Mouse (Mus musculus) stomach, embryonic 15.5 days (tissue): ENCODE data around the gene Ick. TPM values are rescaled to one million over a fixed set of nuclear protein-coding genes. Genes with fewer than 3 reads are reported as not detected.
"Not testable (repeated sequence)": the region's sequence is repeated elsewhere in the genome, so short reads cannot be mapped to it uniquely, and the experiment has no call there.

Source experiments
- ATAC-seq: fragments of 200-750 bp; cut with Nextera tagmentation; 2 replicates; pipeline ENCODE4 v1.8.0; 2017; ENCODE audit warnings: low read depth, moderate number of reproducible peaks, moderate TSS enrichment; ENCODE audit not compliant: insufficient read depth, low FRiP score
- H3K27ac ChIP-seq: fragments of 300-500 bp; sonication (generic); 2 replicates; pipeline ENCODE4 v1.5.1; 2015; ENCODE audit warnings: mild to moderate bottlenecking, inconsistent platforms
- H3K27me3 ChIP-seq: fragments of 300-500 bp; sonication (generic); replicated peaks from 2 replicates; pipeline ENCODE4 v1.6.1; 2015; ENCODE audit warnings: inconsistent platforms
- H3K36me3 ChIP-seq: fragments of 300-500 bp; sonication (generic); 2 replicates; pipeline ENCODE4 v1.6.1; 2015; ENCODE audit warnings: inconsistent platforms
- H3K4me1 ChIP-seq: fragments of 300-500 bp; sonication (generic); 2 replicates; pipeline ENCODE4 v1.6.1; 2015; ENCODE audit warnings: inconsistent platforms
- H3K4me2 ChIP-seq: fragments of 300-500 bp; sonication (generic); 2 replicates; pipeline ENCODE4 v1.6.1; 2015; ENCODE audit warnings: mild to moderate bottlenecking, inconsistent platforms
- H3K4me3 ChIP-seq: fragments of 300-500 bp; sonication (generic); replicated peaks from 2 replicates; pipeline ENCODE4 v1.5.1; 2015; ENCODE audit warnings: inconsistent platforms
- H3K9ac ChIP-seq: fragments of 300-500 bp; sonication (generic); 2 replicates; pipeline ENCODE4 v1.6.1; 2015; ENCODE audit warnings: inconsistent platforms
- H3K9me3 ChIP-seq: fragments of 300-500 bp; sonication (generic); 2 replicates; pipeline ENCODE4 v1.6.1; 2016; ENCODE audit warnings: inconsistent platforms
- WGBS: fragments of 180-500 bp; shearing (Covaris S2); methylation state at CpG from one replicate; pipeline ENCODE4 v1.1.7; 2015; 5-methylcytosine and 5-hydroxymethylcytosine counted together
- polyA plus RNA-seq: library from polyadenylated mRNA; unstranded; fragments of >200 nt; fragmentation: Nextera tagmentation; extraction: Ambion mirVana; gene quantifications from 2 replicates; pipeline ENCODE4 v1.2.1, GENCODE M21; 2015

The Ick gene
- 20.8 and 25.9 TPM in 2 replicates for polyA plus RNA-seq

DNA sequence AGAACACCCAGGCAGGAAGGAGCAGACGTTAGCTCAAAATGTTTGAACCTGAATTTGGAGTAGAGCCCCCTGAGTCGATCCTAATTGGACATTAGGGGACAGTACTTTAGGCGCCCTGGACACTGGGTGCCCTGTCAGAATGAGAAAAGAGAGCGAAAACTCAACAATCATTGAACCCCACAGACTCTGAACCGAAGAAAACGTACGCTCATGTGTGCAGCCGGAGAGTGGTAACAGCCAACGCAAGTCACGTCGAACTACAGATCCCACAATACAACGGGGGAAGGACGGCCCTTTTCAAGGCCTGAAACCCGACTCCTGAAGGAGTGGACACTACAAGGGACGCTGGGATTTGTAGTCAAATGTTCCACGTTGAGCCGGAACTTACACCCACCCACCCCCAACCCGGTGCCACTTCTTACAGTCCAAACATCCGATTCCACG is at the start of gene Ick, which contains the start of gene Fbxo9:
TSS of gene Ick (plus strand) at position 397 of the 444 bp plus-strand sequence.
TSS of gene Fbxo9 (minus strand) at position 270 of the 444 bp plus-strand sequence.
- no peaks in the 10 kb centered on the region for H3K27me3 ChIP-seq
- H3K27ac ChIP-seq: peak within 1 kb of the TSS; percentile 95
- H3K9ac ChIP-seq: peak within 1 kb of the TSS; percentile 73
- no peaks in the 10 kb centered on the region for H3K36me3 ChIP-seq
- H3K4me2 ChIP-seq: peak within 1 kb of the TSS; percentile 85
- peak; percentile 92 for ATAC-seq
- peak within 1 kb of the TSS; percentile 70 for H3K4me3 ChIP-seq
- under 1% methylated on average over 20 of the region's 20 CpGs for WGBS
- peaks cover 10% of the 10 kb centered on the region for H3K4me1 ChIP-seq
- no peaks in the 10 kb centered on the region for H3K9me3 ChIP-seq

DNA sequence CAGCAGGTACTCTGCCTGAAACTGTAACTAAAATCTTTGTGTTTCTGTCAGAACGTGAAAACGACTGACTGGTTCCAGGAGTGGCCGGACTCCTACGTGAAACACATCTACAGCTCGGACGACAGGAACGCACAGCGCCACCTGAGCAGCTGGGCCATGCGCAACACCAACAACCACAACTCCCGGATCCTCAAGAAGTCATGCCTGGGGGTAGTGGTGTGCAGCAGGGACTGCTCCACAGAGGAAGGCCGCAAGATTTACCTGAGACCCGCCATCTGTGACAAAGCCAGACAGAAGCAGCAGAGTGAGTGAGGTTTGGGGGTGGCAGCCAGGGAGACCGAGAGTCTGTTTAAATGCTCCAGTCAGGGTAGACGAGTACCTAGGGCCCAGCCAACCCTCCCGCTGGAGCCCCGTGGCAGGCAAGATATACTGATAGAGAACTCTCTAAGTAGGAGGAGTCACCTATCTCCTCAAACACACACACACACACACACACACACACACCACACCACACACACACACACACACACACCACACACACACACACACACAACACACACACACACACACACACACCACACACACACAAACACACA is 49.4 kb upstream of the Ick start:
- WGBS: 78% methylated on average over 16 of the region's 16 CpGs
- Histone ChIP-seq H3K4me3 (no peak overlapping the region), H3K4me1 (no peaks in the 10 kb centered on the region), H3K27ac (no peak overlapping the region), H3K4me2 (no peak overlapping the region), H3K9ac (no peak overlapping the region), H3K36me3 (no peaks in the 10 kb centered on the region), H3K9me3 (no peaks in the 10 kb centered on the region), H3K27me3 (no peaks in the 10 kb centered on the region)
- no peak for ATAC-seq

DNA sequence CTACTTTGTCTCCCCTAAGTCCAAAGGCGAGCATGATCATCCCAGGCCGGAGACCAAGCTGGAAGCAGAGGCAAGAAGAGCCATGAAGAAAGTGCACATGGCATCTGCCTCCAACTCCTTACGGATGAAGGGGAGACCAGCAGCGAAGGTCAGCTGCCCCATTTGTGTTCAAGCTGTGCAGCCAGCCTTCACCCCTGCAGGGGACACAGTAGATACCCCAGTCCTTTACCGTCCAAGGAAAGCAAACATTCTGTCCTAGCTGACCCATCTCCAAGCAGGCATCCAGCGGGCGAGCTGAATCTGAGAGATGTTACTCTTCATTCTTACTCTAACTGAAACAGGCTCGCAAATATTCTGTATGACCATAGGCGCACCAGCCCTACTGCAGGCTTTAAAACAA is 46.6 kb upstream of the Ick start:
- no peak overlapping the region for H3K9ac ChIP-seq
- H3K27me3 ChIP-seq: no peaks in the 10 kb centered on the region
- H3K9me3 ChIP-seq: no peaks in the 10 kb centered on the region
- no peak overlapping the region for H3K4me2 ChIP-seq
- no peak overlapping the region for H3K27ac ChIP-seq
- H3K4me3 ChIP-seq: no peak overlapping the region
- H3K36me3 ChIP-seq: no peaks in the 10 kb centered on the region
- no peak for ATAC-seq
- no peaks in the 10 kb centered on the region for H3K4me1 ChIP-seq
- WGBS: 86% methylated on average over 9 of the region's 9 CpGs

DNA sequence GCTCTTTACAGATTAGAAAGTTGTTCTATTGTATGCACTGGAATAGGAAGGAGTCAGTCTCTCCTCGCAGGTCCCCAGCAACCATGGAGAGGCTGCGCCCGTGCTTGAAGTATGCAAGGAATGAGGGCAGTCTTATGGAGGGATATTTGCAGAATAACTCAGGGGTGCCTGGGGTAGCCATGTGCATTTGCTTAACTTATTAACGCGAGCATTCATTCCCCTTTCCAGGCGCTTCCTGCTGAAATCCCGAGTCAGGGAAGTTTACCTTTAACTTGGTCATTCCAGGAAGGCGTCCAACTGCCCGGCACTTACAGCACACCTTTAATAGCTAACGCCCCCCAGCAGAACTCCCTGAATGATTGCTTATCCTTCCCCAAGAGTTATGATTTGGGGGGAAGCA is 44.9 kb upstream of the Ick start:
- Histone ChIP-seq H3K9ac (no peak overlapping the region), H3K4me3 (no peak overlapping the region), H3K36me3 (no peaks in the 10 kb centered on the region), H3K27me3 (no peaks in the 10 kb centered on the region), H3K4me2 (no peak overlapping the region), H3K27ac (no peak overlapping the region), H3K9me3 (no peaks in the 10 kb centered on the region), H3K4me1 (no peaks in the 10 kb centered on the region)
- no peak for ATAC-seq
- WGBS: 51% methylated on average over 10 of the region's 10 CpGs

DNA sequence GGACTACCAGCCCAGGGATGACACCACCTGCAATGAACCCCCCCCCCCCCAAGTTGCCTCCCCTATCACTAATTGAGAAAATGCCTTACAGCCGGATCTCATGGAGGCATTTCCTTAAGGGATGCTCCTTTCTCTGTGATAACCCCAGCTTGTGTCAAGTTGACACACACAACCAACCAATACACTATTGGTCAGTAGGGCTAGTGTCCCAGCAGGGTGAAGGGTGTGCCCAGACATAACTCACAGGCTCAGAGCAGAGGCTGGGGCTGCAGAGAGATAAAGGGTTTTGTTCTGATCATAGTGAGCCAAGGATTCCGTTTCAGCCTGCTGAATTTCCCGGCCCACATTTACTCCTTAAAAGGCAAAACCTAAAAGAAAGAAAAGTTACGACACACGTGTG is 38.5 kb upstream of the Ick start:
- Histone ChIP-seq H3K36me3 (no peaks in the 10 kb centered on the region), H3K4me3 (no peak overlapping the region), H3K27ac (no peak overlapping the region), H3K4me1 (no peaks in the 10 kb centered on the region), H3K27me3 (no peaks in the 10 kb centered on the region), H3K9ac (no peak overlapping the region), H3K4me2 (no peak overlapping the region), H3K9me3 (no peaks in the 10 kb centered on the region)
- WGBS: 65% methylated on average over 5 of the region's 5 CpGs
- no peak for ATAC-seq

DNA sequence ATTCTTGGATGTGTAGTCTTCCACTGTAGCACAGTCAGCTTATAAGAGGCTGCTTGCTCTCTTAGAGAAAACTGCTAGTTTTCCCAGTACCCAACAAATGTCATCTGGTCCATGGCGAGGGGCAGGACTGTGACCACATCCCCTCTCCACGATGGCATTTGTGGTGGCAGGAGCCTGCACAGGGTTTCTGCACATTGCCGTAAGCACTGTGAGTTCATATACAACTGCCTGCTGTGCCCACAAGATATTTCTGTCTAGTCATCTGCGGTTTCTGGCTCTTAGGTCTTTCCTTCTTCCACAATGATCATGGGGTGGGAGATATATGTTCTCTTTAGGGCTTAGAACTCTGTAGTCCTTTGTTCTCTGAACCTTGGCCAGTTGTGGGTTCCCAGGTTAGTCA is 37.4 kb upstream of the Ick start:
- H3K4me1 ChIP-seq: no peaks in the 10 kb centered on the region
- no peak overlapping the region for H3K27ac ChIP-seq
- H3K36me3 ChIP-seq: no peaks in the 10 kb centered on the region
- H3K27me3 ChIP-seq: no peaks in the 10 kb centered on the region
- H3K9ac ChIP-seq: no peak overlapping the region
- H3K9me3 ChIP-seq: no peaks in the 10 kb centered on the region
- H3K4me2 ChIP-seq: no peak overlapping the region
- WGBS: 84% methylated on average over 4 of the region's 4 CpGs
- no peak overlapping the region for H3K4me3 ChIP-seq
- ATAC-seq: no peak

DNA sequence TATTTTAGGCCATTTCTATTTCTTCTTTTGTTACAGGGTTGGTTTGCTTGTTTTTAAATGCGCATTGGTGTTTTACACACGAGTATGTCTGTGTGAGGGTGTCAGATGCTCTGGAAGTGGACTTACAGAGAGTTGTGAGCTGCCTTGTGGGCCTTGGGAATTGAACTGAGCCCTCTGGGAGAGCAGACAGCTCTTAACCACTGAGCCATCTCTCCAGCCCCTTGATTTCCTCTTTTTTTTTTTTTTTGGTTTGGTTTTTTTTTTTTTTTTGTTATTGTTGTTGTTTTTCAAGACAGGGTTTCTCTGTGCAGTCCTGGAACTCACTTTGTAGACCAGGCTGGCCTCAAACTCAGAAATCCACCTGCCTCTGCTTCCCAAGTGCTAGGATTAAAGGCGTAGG is 35.7 kb upstream of the Ick start:
- 81% methylated on average over 3 of the region's 3 CpGs for WGBS

DNA sequence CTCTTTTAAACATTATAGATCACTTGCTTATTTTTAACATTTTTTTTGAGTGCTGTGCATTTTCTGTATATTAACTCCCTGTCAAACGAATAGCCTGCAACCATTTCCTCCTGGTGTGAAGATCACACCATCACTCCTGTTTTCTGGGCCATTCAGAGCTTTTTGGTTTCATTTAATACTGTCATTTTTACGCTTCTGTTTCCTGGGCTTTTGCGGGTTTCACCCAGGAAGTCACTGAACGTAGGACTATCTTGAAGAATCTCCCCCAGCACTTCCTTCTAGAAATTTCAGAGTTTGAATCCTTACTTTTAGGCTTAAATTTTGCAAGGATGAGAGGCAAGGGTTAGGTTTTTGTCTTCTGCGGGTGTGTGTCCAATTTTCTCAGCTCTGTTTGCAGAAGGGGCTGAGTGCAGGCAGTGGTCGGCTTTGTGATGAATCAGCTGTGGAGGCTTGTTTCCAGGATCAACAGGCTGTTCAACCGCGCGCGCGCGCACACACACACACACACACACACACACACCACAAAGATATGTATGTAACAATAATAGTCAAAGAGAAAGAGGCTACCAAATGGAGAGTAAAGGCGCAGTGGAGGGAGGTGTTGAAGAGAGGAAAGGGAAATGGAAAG is 35.2 kb upstream of the Ick start:
- Histone ChIP-seq H3K27me3 (no peaks in the 10 kb centered on the region), H3K4me3 (no peak overlapping the region), H3K4me1 (no peaks in the 10 kb centered on the region), H3K9me3 (no peaks in the 10 kb centered on the region), H3K9ac (no peak overlapping the region), H3K36me3 (no peaks in the 10 kb centered on the region), H3K27ac (no peak overlapping the region), H3K4me2 (no peak overlapping the region)
- no peak for ATAC-seq
- WGBS: 80% methylated on average over 13 of the region's 13 CpGs

More for the DNA sequence above, 35.7 kb upstream of the Ick start:
- not testable (repeated sequence) for H3K9me3 ChIP-seq, H3K4me1 ChIP-seq, H3K36me3 ChIP-seq, H3K4me2 ChIP-seq, H3K9ac ChIP-seq, H3K27ac ChIP-seq, H3K4me3 ChIP-seq, ATAC-seq, H3K27me3 ChIP-seq

DNA sequence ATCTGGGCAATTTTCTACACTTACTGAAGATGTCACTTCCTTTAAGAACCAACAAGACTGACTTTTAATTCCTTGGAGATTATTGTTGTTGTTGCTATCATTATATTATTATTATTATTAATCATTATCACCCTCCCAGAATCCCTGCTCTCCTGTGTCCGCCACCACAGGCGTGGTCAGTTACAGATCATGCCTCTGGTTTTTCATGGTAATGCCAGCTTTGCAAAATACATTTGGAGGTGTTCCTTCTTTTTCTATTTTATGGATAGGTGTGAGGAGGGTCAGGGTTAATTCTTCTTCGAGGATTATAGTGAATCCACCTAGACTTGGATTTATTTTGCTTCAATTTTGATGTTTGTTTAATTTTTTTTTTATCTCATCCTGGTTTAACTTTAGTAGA is 33.7 kb upstream of the Ick start:
- Histone ChIP-seq H3K9me3 (no peaks in the 10 kb centered on the region), H3K27ac (no peak overlapping the region), H3K4me1 (no peaks in the 10 kb centered on the region), H3K4me3 (no peak overlapping the region), H3K9ac (no peak overlapping the region), H3K27me3 (no peaks in the 10 kb centered on the region), H3K36me3 (no peaks in the 10 kb centered on the region), H3K4me2 (no peak overlapping the region)
- ATAC-seq: no peak
- WGBS: 86% methylated on average over 3 of the region's 3 CpGs

DNA sequence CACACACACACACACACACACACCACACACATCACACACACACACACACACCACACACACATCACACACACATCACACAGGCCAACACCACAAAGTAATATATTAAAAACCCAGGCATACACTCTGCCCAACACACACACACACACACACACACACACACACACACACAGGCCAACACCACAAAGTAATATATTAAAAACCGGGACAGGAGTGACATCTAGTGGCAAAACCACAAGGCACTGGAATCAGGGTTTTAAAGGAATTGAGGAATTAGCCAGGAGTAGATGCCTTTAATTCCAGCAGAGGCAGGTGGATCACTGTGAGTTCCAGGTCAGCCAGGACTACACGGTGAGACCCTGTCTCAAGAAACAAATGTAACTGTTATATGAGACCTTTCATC is 30.8 kb upstream of the Ick start:
- Histone ChIP-seq H3K27ac (no peak overlapping the region), H3K4me1 (no peaks in the 10 kb centered on the region), H3K36me3 (peaks cover 4% of the 10 kb centered on the region), H3K9me3 (no peaks in the 10 kb centered on the region), H3K9ac (no peak overlapping the region), H3K4me3 (no peak overlapping the region), H3K27me3 (no peaks in the 10 kb centered on the region), H3K4me2 (no peak overlapping the region)
- 26% methylated on average over 2 of the region's 2 CpGs for WGBS
- ATAC-seq: no peak

DNA sequence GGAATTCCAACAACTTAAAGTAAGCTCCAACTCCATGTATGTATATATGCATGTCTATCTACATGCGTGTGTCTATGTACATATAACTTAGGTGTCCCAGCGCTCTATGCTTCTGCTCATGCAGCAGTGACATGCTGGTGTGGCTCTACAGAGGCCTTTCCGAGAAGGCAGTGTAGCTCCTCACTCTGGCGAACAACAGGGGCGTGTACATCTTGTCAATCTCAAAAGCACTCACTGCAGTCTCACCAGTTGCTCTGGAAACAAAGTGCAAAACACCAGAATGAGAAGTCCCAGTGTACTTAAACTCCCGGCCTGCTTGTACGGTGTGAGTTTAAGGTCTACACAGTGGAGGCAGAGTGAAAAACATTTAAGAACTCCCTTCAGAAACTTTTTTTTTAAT is 27.2 kb upstream of the Ick start:
- Histone ChIP-seq H3K9ac (no peak overlapping the region), H3K27ac (no peak overlapping the region), H3K36me3 (peaks cover 30% of the 10 kb centered on the region), H3K4me2 (no peak overlapping the region), H3K4me1 (no peaks in the 10 kb centered on the region), H3K9me3 (no peaks in the 10 kb centered on the region), H3K27me3 (no peaks in the 10 kb centered on the region), H3K4me3 (no peak overlapping the region)
- no peak for ATAC-seq
- 88% methylated on average over 7 of the region's 7 CpGs for WGBS

DNA sequence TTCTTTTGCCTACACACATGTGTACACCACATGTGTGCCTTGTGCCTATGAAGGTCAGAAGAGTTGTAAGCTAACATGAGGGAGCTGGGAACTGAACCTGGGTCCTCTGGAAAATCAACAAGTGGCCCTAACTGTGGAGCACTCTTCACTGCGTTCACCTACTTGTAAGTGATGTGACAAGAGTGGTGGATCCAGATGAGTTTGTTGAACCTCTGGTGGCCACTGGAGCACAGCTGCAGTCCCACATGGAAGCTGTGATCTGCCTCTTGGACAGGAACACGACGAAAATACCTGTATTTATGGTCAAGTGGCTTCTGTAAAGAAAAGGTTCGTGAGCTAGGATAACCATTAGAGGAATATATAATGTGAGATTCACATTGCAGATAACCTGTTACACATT is 24.7 kb upstream of the Ick start:
- Histone ChIP-seq H3K4me2 (no peak overlapping the region), H3K4me1 (no peaks in the 10 kb centered on the region), H3K36me3 (peaks cover 35% of the 10 kb centered on the region), H3K27me3 (no peaks in the 10 kb centered on the region), H3K4me3 (no peak overlapping the region), H3K27ac (no peak overlapping the region), H3K9me3 (no peaks in the 10 kb centered on the region), H3K9ac (no peak overlapping the region)
- ATAC-seq: no peak
- 89% methylated on average over 4 of the region's 4 CpGs for WGBS
